15 mouse cellular contexts compared by ENCODE assay signal in genomic region chr6:117563704-117564103, GRCm38 (mm10).
DNase-seq lines count a peak whose midpoint lies in the region; ATAC-seq and TF ChIP-seq lines count a peak whose summit lies in the region.
"Had no signal": no experiment of that assay in that cellular context is flagged by ENCODE, and none has a peak within 500 bp of the region (broad histone marks: within the 10 kb centered on the region; RNA-seq: fewer than 3 reads in every experiment).

No protein-coding gene starts in this region.

- WGBS in forebrain, postnatal 0 days = 66% methylated on average over 1 of the region's 1 CpGs
- WGBS in forebrain, embryonic 15.5 days = 83% methylated on average over 1 of the region's 1 CpGs
- WGBS in lung, embryonic 14.5 days = 84% methylated on average over 1 of the region's 1 CpGs
- 76% methylated on average over 1 of the region's 1 CpGs for WGBS in lung, adult 2 months

- ATAC-seq in forebrain, postnatal 0 days = peak; percentile 38; the same call in 1 of the 2 replicates
- ATAC-seq in forebrain, embryonic 15.5 days (replicated peaks) = no peak
- ATAC-seq in lung, embryonic 14.5 days (ENCODE audit: insufficient read depth) = no peak
- ATAC-seq: Patski had no signal

- no peak for TF ChIP-seq POLR2A in lung, adult 2 months (IDR thresholded peaks at IDR 0.05; ENCODE audit: borderline replicate concordance, extremely low read depth, low read depth, low read length)

- no peaks in the 10 kb centered on the region for H3K9me3 ChIP-seq in forebrain, postnatal 0 days (ENCODE audit: low read length)
- no peaks in the 10 kb centered on the region for H3K9me3 ChIP-seq in forebrain, embryonic 15.5 days
- no peaks in the 10 kb centered on the region for H3K9me3 ChIP-seq in lung, embryonic 14.5 days (ENCODE audit: low read depth, low read length)

- no peak overlapping the region for H3K27ac ChIP-seq in forebrain, postnatal 0 days (ENCODE audit: low read depth, low read length)
- no peak overlapping the region for H3K27ac ChIP-seq in forebrain, embryonic 15.5 days (replicated peaks)
- H3K27ac ChIP-seq in lung, embryonic 14.5 days (ENCODE audit: low read depth) = no peak overlapping the region
- H3K27ac ChIP-seq: liver, embryonic 14.5 days had no signal

- DNase-seq in forebrain, postnatal 0 days = peak; percentile 54
- DNase-seq in lung, embryonic 14.5 days = peak; percentile 71
- no peak for DNase-seq in lung, adult 2 months
- peak; percentile 73 for DNase-seq in brain, adult 2 months (ENCODE audit: low read depth, low spot score)
- peak; percentile 75 for DNase-seq in right cerebral cortex, postnatal 10 days (ENCODE audit: low spot score in 2 of 2)
- DNase-seq in adrenal gland, adult 8-10 months = no peak
- no peak for DNase-seq in adrenal gland, adult 18-20 months (ENCODE audit: low spot score in 2 of 2)
- DNase-seq: adrenal gland, postnatal 36 days; cerebellum, adult 9-11 months; gastrocnemius, postnatal 14 days; kidney, adult 9 months had no signal

- no peaks in the 10 kb centered on the region for H3K4me1 ChIP-seq in forebrain, postnatal 0 days (ENCODE audit: insufficient read depth)
- 0 out of 2 replicates have a peak, but pooled peaks cover 3% of the 10 kb centered on the region for H3K4me1 ChIP-seq in forebrain, embryonic 15.5 days
- 0 out of 2 replicates have a peak, but pooled peaks cover 3% of the 10 kb centered on the region for H3K4me1 ChIP-seq in lung, embryonic 14.5 days (ENCODE audit: insufficient read depth)
- H3K4me1 ChIP-seq in lung, adult 2 months (ENCODE audit: control insufficient read depth, insufficient read depth, low read length) = no peaks in the 10 kb centered on the region; the same call in 1 of the 2 replicates
- H3K4me1 ChIP-seq: megakaryocyte, embryonic 14.5 days had no signal

- no peaks in the 10 kb centered on the region for H3K27me3 ChIP-seq in forebrain, postnatal 0 days (ENCODE audit: insufficient read depth, low read length)
- no peaks in the 10 kb centered on the region for H3K27me3 ChIP-seq in forebrain, embryonic 15.5 days
- H3K27me3 ChIP-seq in lung, embryonic 14.5 days (ENCODE audit: insufficient read depth, low read length) = no peaks in the 10 kb centered on the region
- H3K27me3 ChIP-seq: megakaryocyte, embryonic 14.5 days; Patski had no signal

- H3K4me3 ChIP-seq in forebrain, postnatal 0 days (ENCODE audit: low read depth, low read length) = no peak overlapping the region
- H3K4me3 ChIP-seq in forebrain, embryonic 15.5 days = no peak overlapping the region
- H3K4me3 ChIP-seq in lung, embryonic 14.5 days (ENCODE audit: low read depth, low read length) = no peak overlapping the region
- no peak overlapping the region for H3K4me3 ChIP-seq in lung, adult 2 months (replicated peaks; ENCODE audit: extremely low read depth, low read depth, low read length)
- H3K4me3 ChIP-seq: megakaryocyte, embryonic 14.5 days had no signal

- TF ChIP-seq CTCF in forebrain, postnatal 0 days (IDR thresholded peaks at IDR 0.05; ENCODE audit: low read depth) = no peak
- TF ChIP-seq CTCF in lung, embryonic 14.5 days (IDR thresholded peaks at IDR 0.05; ENCODE audit: low read depth) = no peak
- no peak for TF ChIP-seq CTCF in lung, adult 2 months (IDR thresholded peaks at IDR 0.05; ENCODE audit: insufficient read depth, low read length)

- no peaks in the 10 kb centered on the region for H3K36me3 ChIP-seq in forebrain, postnatal 0 days (ENCODE audit: insufficient read depth)
- no peaks in the 10 kb centered on the region for H3K36me3 ChIP-seq in forebrain, embryonic 15.5 days
- no peaks in the 10 kb centered on the region for H3K36me3 ChIP-seq in lung, embryonic 14.5 days (ENCODE audit: insufficient read depth)

- no peak overlapping the region for H3K4me2 ChIP-seq in forebrain, postnatal 0 days (ENCODE audit: low read depth)
- H3K4me2 ChIP-seq in forebrain, embryonic 15.5 days (replicated peaks) = no peak overlapping the region
- no peak overlapping the region for H3K4me2 ChIP-seq in lung, embryonic 14.5 days

- no peak overlapping the region for H3K9ac ChIP-seq in forebrain, postnatal 0 days
- no peak overlapping the region for H3K9ac ChIP-seq in forebrain, embryonic 15.5 days (replicated peaks)
- H3K9ac ChIP-seq in lung, embryonic 14.5 days = no peak overlapping the region
- H3K9ac ChIP-seq: liver, embryonic 14.5 days had no signal

Comparison
In these comparisons a context has a peak if more than half of its experiments do, and no peak if none do; other contexts are left out.
1. DNase-seq: peak in forebrain, postnatal 0 days (single experiment), lung, embryonic 14.5 days (single experiment), brain, adult 2 months (single experiment) and right cerebral cortex, postnatal 10 days (2 of 2); none in lung, adult 2 months (single experiment), adrenal gland, adult 8-10 months (single experiment) and adrenal gland, adult 18-20 months (0 of 2).